Mouse (Mus musculus) midbrain, postnatal 0 days (tissue): Measurements from ENCODE around the gene Ptprn2. TPM values are rescaled to one million over a fixed set of nuclear protein-coding genes. Genes with fewer than 3 reads are reported as not detected.
A peak's percentile ranks its signal among the peaks of the same experiment; 100 is the strongest.

ENCODE experiments used
- ATAC-seq: fragments of 200-750 bp; cut with Nextera tagmentation; 2 replicates; pipeline ENCODE4 v1.8.0; 2017; ENCODE audit warnings: moderate number of reproducible peaks, mild to moderate bottlenecking, moderate TSS enrichment, moderate library complexity; ENCODE audit not compliant: low FRiP score
- DNase-seq: peaks from one replicate; pipeline ENCODE4 v3.0.0-alpha.2; 2015; ENCODE audit warnings: low spot score
- H3K27ac ChIP-seq: fragments of 300-500 bp; sonication (generic); 2 replicates; pipeline ENCODE4 v1.5.1; 2014; ENCODE audit warnings: low read depth, mild to moderate bottlenecking, low read length, mixed read lengths
- H3K27me3 ChIP-seq: fragments of 300-500 bp; sonication (generic); 2 replicates; pipeline ENCODE4 v1.6.1; 2014; ENCODE audit warnings: low read length, control low read depth, mixed read lengths; ENCODE audit not compliant: insufficient read depth
- H3K36me3 ChIP-seq: fragments of 300-500 bp; sonication (generic); 2 replicates; pipeline ENCODE4 v1.6.1; 2014; ENCODE audit warnings: low read length, control low read depth, mixed read lengths; ENCODE audit not compliant: insufficient read depth
- H3K4me1 ChIP-seq: fragments of 300-500 bp; sonication (generic); 2 replicates; pipeline ENCODE4 v1.6.1; 2014; ENCODE audit warnings: mild to moderate bottlenecking, control low read depth, antibody characterized with exemption, low read length, mixed read lengths; ENCODE audit not compliant: insufficient read depth
- H3K4me2 ChIP-seq: fragments of 300-500 bp; sonication (generic); 2 replicates; pipeline ENCODE4 v1.6.1; 2014; ENCODE audit warnings: low read depth, mild to moderate bottlenecking, low read length, mixed read lengths; ENCODE audit not compliant: poor library complexity, severe bottlenecking
- H3K4me3 ChIP-seq: fragments of 300-500 bp; sonication (generic); 2 replicates; pipeline ENCODE4 v1.5.1; 2014; ENCODE audit warnings: low read depth, mild to moderate bottlenecking, low read length, moderate library complexity
- H3K9ac ChIP-seq: fragments of 300-500 bp; sonication (generic); replicated peaks from 2 replicates; pipeline ENCODE4 v1.6.1; 2014; ENCODE audit warnings: mild to moderate bottlenecking, low read length, moderate library complexity, mixed read lengths; ENCODE audit not compliant: poor library complexity, severe bottlenecking
- H3K9me3 ChIP-seq: fragments of 300-500 bp; sonication (generic); 2 replicates; pipeline ENCODE4 v1.6.1; 2016; ENCODE audit warnings: low read length, control low read depth
- CTCF ChIP-seq: IDR thresholded peaks from 2 replicates; pipeline ENCODE4 v1.5.1; 2016; ENCODE audit warnings: antibody characterized with exemption, mild to moderate bottlenecking
- WGBS: fragments of 180-500 bp; shearing (Covaris S2); extraction: QIAGEN DNeasy Blood & Tissue Kit; methylation state at CpG from one replicate; pipeline ENCODE4 v1.1.7; 2014; 5-methylcytosine and 5-hydroxymethylcytosine counted together
- polyA plus RNA-seq: library from polyadenylated mRNA; unstranded; fragments of >200 nt; fragmentation: Nextera tagmentation; extraction: Ambion mirVana; gene quantifications from 2 replicates; pipeline ENCODE4 v1.2.1, GENCODE M21; 2015
- total RNA-seq: library from RNA; depleted of rRNA; stranded (reverse); fragments of >200 nt; gene quantifications from 2 replicates; pipeline ENCODE4 v1.2.3, GENCODE M21; 2014

Ptprn2 gene
- total and polyA plus RNA-seq, 2 experiments from 2014 or later: 22.2 to 110 TPM

- no peak for TF ChIP-seq CTCF
- Histone ChIP-seq H3K27ac (peak overlapping the region; percentile 55), H3K9ac (0 out of 2 replicates have a peak overlapping the region, but pooled peaks have one; percentile 5), H3K36me3 (no peaks in the 10 kb centered on the region), H3K27me3 (no peaks in the 10 kb centered on the region), H3K4me2 (no peak overlapping the region), H3K9me3 (no peaks in the 10 kb centered on the region), H3K4me3 (no peak overlapping the region), H3K4me1 (peaks cover 9% of the 10 kb centered on the region)
- ATAC-seq (peak; percentile 17; the same call in 1 of the 2 replicates), DNase-seq (no peak)
- 46% methylated on average over 9 of the region's 9 CpGs for WGBS
These were observed 567.8 kb downstream of the Ptprn2 start for GRCm38 (mm10) chr12:117053223-117053850.

GRCm38 (mm10) chr12:117053851-117054769 is 568.6 kb downstream of the Ptprn2 start:
- peak; percentile 58 for DNase-seq
- no peaks in the 10 kb centered on the region for H3K9me3 ChIP-seq
- peaks cover 9% of the 10 kb centered on the region for H3K4me1 ChIP-seq
- TF ChIP-seq CTCF: no peak; the same call in 1 of the 2 replicates
- peak overlapping the region; percentile 31 for H3K4me2 ChIP-seq
- H3K27ac ChIP-seq: peak overlapping the region; percentile 55
- 6% methylated on average over 21 of the region's 21 CpGs for WGBS
- no peaks in the 10 kb centered on the region for H3K27me3 ChIP-seq
- H3K36me3 ChIP-seq: no peaks in the 10 kb centered on the region
- peak; percentile 62; the same call in 1 of the 2 replicates for ATAC-seq
- no peak overlapping the region for H3K4me3 ChIP-seq
- H3K9ac ChIP-seq: 0 out of 2 replicates have a peak overlapping the region, but pooled peaks have one; percentile 5

- no peak overlapping the region for H3K4me3 ChIP-seq
- 42% methylated on average over 10 of the region's 10 CpGs for WGBS
- H3K27ac ChIP-seq: no peak overlapping the region; the same call in 1 of the 2 replicates
- H3K9ac ChIP-seq: no peak overlapping the region
- DNase-seq (no peak), ATAC-seq (no peak)
- TF ChIP-seq CTCF: no peak
- peaks cover 9% of the 10 kb centered on the region for H3K4me1 ChIP-seq
- H3K27me3 ChIP-seq: no peaks in the 10 kb centered on the region
- no peak overlapping the region for H3K4me2 ChIP-seq
- no peaks in the 10 kb centered on the region for H3K9me3 ChIP-seq
- H3K36me3 ChIP-seq: no peaks in the 10 kb centered on the region
These were observed 569.5 kb downstream of the Ptprn2 start for GRCm38 (mm10) chr12:117054925-117055570.

GRCm38 (mm10) chr12:117058184-117058958 is 572.9 kb downstream of the Ptprn2 start:
- no peak for TF ChIP-seq CTCF
- no peak overlapping the region for H3K4me3 ChIP-seq
- H3K27me3 ChIP-seq: no peaks in the 10 kb centered on the region
- DNase-seq (no peak), ATAC-seq (no peak)
- H3K9me3 ChIP-seq: no peaks in the 10 kb centered on the region
- 95% methylated on average over 6 of the region's 6 CpGs for WGBS
- H3K36me3 ChIP-seq: no peaks in the 10 kb centered on the region
- no peak overlapping the region for H3K4me2 ChIP-seq
- no peak overlapping the region for H3K9ac ChIP-seq
- H3K4me1 ChIP-seq: peaks cover 9% of the 10 kb centered on the region
- no peak overlapping the region for H3K27ac ChIP-seq

- Histone ChIP-seq H3K4me2 (no peak overlapping the region), H3K4me1 (peaks cover 7% of the 10 kb centered on the region), H3K27ac (no peak overlapping the region), H3K9ac (no peak overlapping the region), H3K27me3 (no peaks in the 10 kb centered on the region), H3K9me3 (no peaks in the 10 kb centered on the region), H3K36me3 (no peaks in the 10 kb centered on the region), H3K4me3 (no peak overlapping the region)
- DNase-seq (no peak), ATAC-seq (no peak)
- TF ChIP-seq CTCF: no peak
- 84% methylated on average over 7 of the region's 7 CpGs for WGBS
These were observed 573.5 kb downstream of the Ptprn2 start for GRCm38 (mm10) chr12:117058975-117059374.
